Mouse (Mus musculus) forebrain, embryonic 16.5 days (tissue): ENCODE data around the gene Dynll1. TPM values are rescaled to one million over a fixed set of nuclear protein-coding genes. Genes with fewer than 3 reads are reported as not detected.

Source experiments
- ATAC-seq: fragments of 200-750 bp; cut with Nextera tagmentation; 2 replicates; pipeline ENCODE4 v1.8.0; 2017; ENCODE audit warnings: mild to moderate bottlenecking, moderate library complexity
- H3K27ac ChIP-seq: fragments of 300-500 bp; sonication (generic); 2 replicates; pipeline ENCODE4 v1.5.1; 2014; ENCODE audit warnings: low read length, control low read depth
- H3K27me3 ChIP-seq: fragments of 300-500 bp; sonication (generic); replicated peaks from 2 replicates; pipeline ENCODE4 v1.6.1; 2014; ENCODE audit warnings: low read length; ENCODE audit not compliant: control insufficient read depth, insufficient read depth
- H3K36me3 ChIP-seq: fragments of 300-500 bp; sonication (generic); 2 replicates; pipeline ENCODE4 v1.6.1; 2014; ENCODE audit not compliant: control insufficient read depth, insufficient read depth
- H3K4me1 ChIP-seq: fragments of 300-500 bp; sonication (generic); replicated peaks from 2 replicates; pipeline ENCODE4 v1.6.1; 2014; ENCODE audit warnings: low read length; ENCODE audit not compliant: control insufficient read depth, insufficient read depth
- H3K4me2 ChIP-seq: fragments of 300-500 bp; sonication (generic); 2 replicates; pipeline ENCODE4 v1.6.1; 2014; ENCODE audit warnings: mild to moderate bottlenecking, low read length, control low read depth
- H3K4me3 ChIP-seq: fragments of 300-500 bp; sonication (generic); replicated peaks from 2 replicates; pipeline ENCODE4 v1.5.1; 2014; ENCODE audit warnings: mild to moderate bottlenecking, low read length, control low read depth
- H3K9ac ChIP-seq: fragments of 300-500 bp; sonication (generic); replicated peaks from 2 replicates; pipeline ENCODE4 v1.6.1; 2014; ENCODE audit warnings: low read depth, low read length, control low read depth
- H3K9me3 ChIP-seq: fragments of 300-500 bp; sonication (generic); 2 replicates; pipeline ENCODE4 v1.6.1; 2016; ENCODE audit warnings: low read length; ENCODE audit not compliant: control insufficient read depth
- WGBS: fragments of 180-500 bp; shearing (Covaris S2); extraction: QIAGEN DNeasy Blood & Tissue Kit; methylation state at CpG from one replicate; pipeline ENCODE4 v1.1.7; 2014; 5-methylcytosine and 5-hydroxymethylcytosine counted together
- polyA plus RNA-seq: library from polyadenylated mRNA; unstranded; fragments of >200 nt; fragmentation: Nextera tagmentation; extraction: Ambion mirVana; gene quantifications from 2 replicates; pipeline ENCODE4 v1.2.1, GENCODE M21; 2015

The Dynll1 gene
- polyA plus RNA-seq, 1 experiment from 2014 or later, result 1,337 TPM

DNA sequence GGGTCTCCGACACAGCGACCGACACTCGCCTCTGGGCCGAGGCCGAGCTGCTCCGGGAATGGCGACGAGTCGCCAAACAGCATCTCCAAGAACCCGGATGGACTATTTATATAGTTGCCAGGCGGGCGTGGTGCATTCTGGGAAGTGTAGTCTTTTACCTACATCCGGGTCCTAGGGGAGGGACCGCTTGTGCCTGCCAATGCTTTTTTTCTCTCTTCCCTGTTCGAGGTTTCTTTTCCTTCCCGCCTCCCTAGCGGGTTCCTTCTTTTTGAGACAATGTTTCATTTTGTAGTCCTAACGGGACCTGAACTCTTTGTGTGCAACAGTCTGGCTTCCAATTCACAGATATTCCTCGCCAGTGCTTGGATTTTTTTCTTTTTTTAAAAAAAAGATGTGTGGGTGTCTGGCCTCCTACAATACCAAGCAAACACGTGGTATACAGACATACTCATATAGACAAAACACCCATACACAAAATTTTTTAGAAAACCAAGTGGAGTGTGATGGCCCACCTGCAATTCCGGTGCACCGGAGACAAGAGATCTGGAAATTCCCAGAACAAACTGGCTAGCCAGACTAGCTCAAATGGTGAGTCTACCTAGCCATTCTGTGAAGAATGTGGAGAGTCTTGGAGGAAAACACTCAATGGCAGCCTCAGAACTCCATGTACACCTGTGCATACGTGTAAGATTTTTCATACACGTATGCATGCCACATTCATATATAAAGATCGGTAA, 27.8 kb downstream of the Dynll1 start, which contains the start of gene Rnf10:
Gene Rnf10, minus strand, starts transcription at position 87 of the 737 bp plus-strand sequence.
- Histone ChIP-seq H3K9ac (peak within 1 kb of the TSS; percentile 96), H3K27ac (peak within 1 kb of the TSS; percentile 89), H3K4me2 (peak within 1 kb of the TSS; percentile 70), H3K4me3 (peak within 1 kb of the TSS; percentile 99), H3K27me3 (no peaks in the 10 kb centered on the region), H3K4me1 (peaks cover 33% of the 10 kb centered on the region), H3K9me3 (no peaks in the 10 kb centered on the region), H3K36me3 (no peaks in the 10 kb centered on the region)
- ATAC-seq, result peak; percentile 93
- WGBS, result 12% methylated on average over 26 of the region's 26 CpGs

- Histone ChIP-seq H3K9ac (peak overlapping the region; percentile 96), H3K36me3 (no peaks in the 10 kb centered on the region), H3K9me3 (no peaks in the 10 kb centered on the region), H3K4me3 (peak overlapping the region; percentile 99), H3K27ac (peak overlapping the region; percentile 80), H3K4me1 (peaks cover 36% of the 10 kb centered on the region), H3K27me3 (no peaks in the 10 kb centered on the region), H3K4me2 (peak overlapping the region; percentile 69)
- ATAC-seq, result peak; percentile 29
- WGBS, result under 1% methylated on average over 69 of the region's 77 CpGs
Measured at GRCm38 (mm10) chr5:115271931-115272811, 28.6 kb downstream of the Dynll1 start.

GRCm38 (mm10) chr5:115269969-115270368, 30.8 kb downstream of the Dynll1 start:
- Histone ChIP-seq H3K27ac (no peak overlapping the region), H3K4me1 (peaks cover 36% of the 10 kb centered on the region), H3K27me3 (no peaks in the 10 kb centered on the region), H3K36me3 (no peaks in the 10 kb centered on the region), H3K4me3 (no peak overlapping the region), H3K9me3 (no peaks in the 10 kb centered on the region), H3K9ac (no peak overlapping the region), H3K4me2 (peak overlapping the region; percentile 69)
- no peak for ATAC-seq
- 100% methylated on average over 1 of the region's 1 CpGs for WGBS

- no peaks in the 10 kb centered on the region for H3K27me3 ChIP-seq
- 82% methylated on average over 3 of the region's 3 CpGs for WGBS
- no peak overlapping the region for H3K9ac ChIP-seq
- H3K9me3 ChIP-seq, result no peaks in the 10 kb centered on the region
- peaks cover 31% of the 10 kb centered on the region for H3K4me1 ChIP-seq
- H3K36me3 ChIP-seq, result no peaks in the 10 kb centered on the region
- no peak overlapping the region for H3K27ac ChIP-seq
- no peak overlapping the region for H3K4me2 ChIP-seq
- no peak overlapping the region for H3K4me3 ChIP-seq
- no peak for ATAC-seq
Measured at GRCm38 (mm10) chr5:115268266-115268665, 32.5 kb downstream of the Dynll1 start.

DNA sequence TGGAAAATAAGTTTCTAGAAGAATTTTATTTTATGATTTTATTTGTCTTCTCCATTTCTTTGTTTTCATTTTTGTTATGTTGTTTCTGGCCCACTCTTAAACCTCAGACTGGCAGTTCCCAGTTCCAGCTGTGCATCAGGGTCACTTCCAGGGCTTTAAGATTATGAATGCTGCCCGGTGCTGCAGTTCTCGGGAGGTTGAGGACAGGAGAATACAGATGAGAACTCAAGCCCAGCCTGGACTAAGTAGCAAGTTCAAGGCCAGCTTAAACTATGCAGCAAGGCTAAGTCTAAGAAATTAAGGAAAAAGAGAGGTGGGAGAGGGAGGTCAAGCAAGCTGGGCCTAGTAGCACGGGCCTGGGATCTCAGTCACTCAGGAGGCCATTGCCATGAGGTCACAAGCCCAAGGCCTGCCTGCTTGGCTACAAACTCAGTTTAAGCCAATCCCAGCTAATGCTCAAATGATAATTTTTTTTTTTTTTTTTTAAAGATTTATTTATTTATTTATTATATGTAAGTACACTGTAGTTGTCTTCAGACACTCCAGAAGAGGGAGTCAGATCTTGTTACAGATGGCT, 33.2 kb downstream of the Dynll1 start:
- Histone ChIP-seq H3K27ac (no peak overlapping the region), H3K4me1 (peaks cover 29% of the 10 kb centered on the region), H3K9me3 (no peaks in the 10 kb centered on the region), H3K4me3 (no peak overlapping the region), H3K36me3 (no peaks in the 10 kb centered on the region), H3K4me2 (no peak overlapping the region), H3K9ac (no peak overlapping the region), H3K27me3 (no peaks in the 10 kb centered on the region)
- 84% methylated on average over 3 of the region's 3 CpGs for WGBS
- no peak for ATAC-seq

GRCm38 (mm10) chr5:115266787-115267468, 33.9 kb downstream of the Dynll1 start:
- no peak for ATAC-seq
- H3K4me1 ChIP-seq, result peaks cover 29% of the 10 kb centered on the region

GRCm38 (mm10) chr5:115266340-115266739, 34.5 kb downstream of the Dynll1 start:
- Histone ChIP-seq H3K4me3 (no peak overlapping the region), H3K27ac (no peak overlapping the region), H3K4me1 (peaks cover 27% of the 10 kb centered on the region), H3K9me3 (no peaks in the 10 kb centered on the region), H3K27me3 (no peaks in the 10 kb centered on the region), H3K9ac (no peak overlapping the region), H3K36me3 (no peaks in the 10 kb centered on the region), H3K4me2 (no peak overlapping the region)
- ATAC-seq, result no peak
- WGBS, result 90% methylated on average over 5 of the region's 5 CpGs

More at GRCm38 (mm10) chr5:115266787-115267468, 33.9 kb downstream of the Dynll1 start:
- no peak overlapping the region for H3K4me3 ChIP-seq
- no peaks in the 10 kb centered on the region for H3K9me3 ChIP-seq
- H3K27me3 ChIP-seq, result no peaks in the 10 kb centered on the region
- H3K36me3 ChIP-seq, result no peaks in the 10 kb centered on the region
- WGBS, result 83% methylated on average over 8 of the region's 8 CpGs
- no peak overlapping the region for H3K4me2 ChIP-seq
- no peak overlapping the region for H3K9ac ChIP-seq
- no peak overlapping the region for H3K27ac ChIP-seq

- H3K9me3 ChIP-seq, result no peaks in the 10 kb centered on the region
- H3K27me3 ChIP-seq, result no peaks in the 10 kb centered on the region
- H3K4me1 ChIP-seq, result 0 out of 2 replicates have a peak, but pooled peaks cover 3% of the 10 kb centered on the region
- H3K36me3 ChIP-seq, result peaks cover 13% of the 10 kb centered on the region
- no peak overlapping the region for H3K27ac ChIP-seq
- 89% methylated on average over 14 of the region's 14 CpGs for WGBS
- no peak overlapping the region for H3K4me2 ChIP-seq
- no peak overlapping the region for H3K9ac ChIP-seq
- no peak for ATAC-seq
- no peak overlapping the region for H3K4me3 ChIP-seq
Measured at GRCm38 (mm10) chr5:115262502-115263291, 38.1 kb downstream of the Dynll1 start.
